ENCODE assay signal across 35 mouse cellular contexts in genomic region chr2:50163608-50164007, GRCm38 (mm10).
"Had no signal": no experiment of that assay in that cellular context is flagged by ENCODE, and none has a peak within 500 bp of the region (broad histone marks: within the 10 kb centered on the region; RNA-seq: fewer than 3 reads in every experiment).

No protein-coding gene starts in this region.

- H3K4me1 ChIP-seq: heart, embryonic 15.5 days; intestine, embryonic 15.5 days had no signal

- H3K36me3 ChIP-seq: heart, embryonic 10.5 days; heart, embryonic 12.5 days; heart, embryonic 13.5 days; heart, embryonic 15.5 days; hindbrain, embryonic 10.5 days; hindbrain, embryonic 13.5 days; hindbrain, embryonic 15.5 days; intestine, embryonic 15.5 days; kidney, embryonic 15.5 days had no signal

- H3K27ac ChIP-seq: heart, adult 2 months; heart, embryonic 10.5 days; heart, embryonic 15.5 days; hindbrain, embryonic 10.5 days; hindbrain, embryonic 13.5 days; hindbrain, embryonic 14.5 days; hindbrain, embryonic 15.5 days; hindbrain, postnatal 0 days; intestine, embryonic 15.5 days; kidney, embryonic 15.5 days; kidney, postnatal 0 days; layer of hippocampus, adult 2 months had no signal

- ATAC-seq: hindbrain, embryonic 16.5 days; hindbrain, postnatal 0 days; inflammation-experienced regulatory T-cells, adult 6 months; intestine, embryonic 15.5 days; intestine, embryonic 16.5 days; intestine, postnatal 0 days had no signal

- DNase-seq: heart, adult 2 months; heart, postnatal 10 days; heart, postnatal 14 days; heart, postnatal 36 days; heart, postnatal 4 days; kidney, adult 11 months; kidney, adult 18-20 months; kidney, adult 2 months; kidney, adult 8-10 months; kidney, adult 9 months; kidney, postnatal 10 days; kidney, postnatal 14 days; kidney, postnatal 25 days; kidney, postnatal 36 days; kidney, postnatal 4 days; layer of hippocampus, adult 9-11 months; layer of hippocampus, postnatal 36 days had no signal

- H3K9me3 ChIP-seq: heart, embryonic 10.5 days; heart, embryonic 12.5 days; heart, embryonic 13.5 days; heart, embryonic 15.5 days; hindbrain, embryonic 10.5 days; hindbrain, embryonic 13.5 days; hindbrain, embryonic 15.5 days; intestine, embryonic 15.5 days; kidney, embryonic 15.5 days had no signal

- H3K27me3 ChIP-seq: heart, embryonic 12.5 days; heart, embryonic 13.5 days; heart, embryonic 15.5 days; hindbrain, embryonic 13.5 days; hindbrain, embryonic 15.5 days; intestine, embryonic 15.5 days; kidney, embryonic 15.5 days had no signal

- H3K4me2 ChIP-seq: heart, embryonic 11.5 days; heart, embryonic 12.5 days; heart, embryonic 13.5 days; heart, embryonic 15.5 days; hindbrain, embryonic 13.5 days; hindbrain, embryonic 14.5 days; hindbrain, embryonic 15.5 days; intestine, embryonic 15.5 days; kidney, embryonic 15.5 days had no signal

- H3K9ac ChIP-seq: heart, embryonic 12.5 days; heart, embryonic 13.5 days; heart, embryonic 15.5 days; hindbrain, embryonic 13.5 days; hindbrain, embryonic 14.5 days; hindbrain, embryonic 15.5 days; intestine, embryonic 15.5 days; kidney, embryonic 15.5 days had no signal

- H3K4me3 ChIP-seq: heart, adult 2 months; heart, embryonic 10.5 days; heart, embryonic 12.5 days; heart, embryonic 13.5 days; heart, embryonic 15.5 days; hindbrain, embryonic 10.5 days; hindbrain, embryonic 13.5 days; hindbrain, embryonic 15.5 days; intestine, embryonic 15.5 days; kidney, embryonic 15.5 days; layer of hippocampus, adult 2 months had no signal
